Mouse (Mus musculus) lung, postnatal 0 days (tissue): Measurements from ENCODE around the gene Zfp575.

ENCODE experiments used
- CTCF ChIP-seq: IDR thresholded peaks from 2 replicates; pipeline ENCODE4 v1.5.1; 2016; ENCODE audit warnings: antibody characterized with exemption, mild to moderate bottlenecking
- EP300 ChIP-seq: IDR thresholded peaks from 2 replicates; pipeline ENCODE4 v1.6.1; 2016; ENCODE audit warnings: antibody characterized with exemption, mild to moderate bottlenecking, control low read depth

DNA sequence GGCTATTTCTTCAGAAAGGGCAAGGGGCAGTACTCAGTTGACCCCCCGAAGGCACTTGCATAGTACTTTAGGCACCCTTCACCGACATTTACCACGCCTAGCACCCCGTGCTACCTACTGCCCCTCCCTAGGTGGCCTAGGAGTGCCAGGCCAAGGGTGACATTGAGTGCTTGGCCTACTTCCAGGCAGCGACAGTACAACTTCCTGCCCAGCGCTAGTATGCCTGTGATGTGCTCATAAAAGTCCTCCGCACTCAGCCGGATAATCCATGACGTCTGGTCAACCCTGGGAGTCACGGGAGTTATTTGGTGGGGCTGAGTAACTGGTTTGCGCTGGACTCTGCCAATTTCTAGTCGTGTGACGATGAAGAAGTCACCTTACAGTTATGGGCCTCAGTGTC lies 895 bp upstream of the Zfp575 start:
- TF ChIP-seq CTCF (no peak), EP300 (no peak)
